Mouse (Mus musculus) midbrain, embryonic 15.5 days (tissue): ENCODE measurements around the gene Mrgpre. TPM values are rescaled to one million over a fixed set of nuclear protein-coding genes. Genes with fewer than 3 reads are reported as not detected.

Experiments
- ATAC-seq: fragments of 200-750 bp; cut with Nextera tagmentation; replicated peaks from 2 replicates; pipeline ENCODE4 v1.8.0; 2017; ENCODE audit warnings: moderate TSS enrichment
- H3K27ac ChIP-seq: fragments of 300-500 bp; sonication (generic); 2 replicates; pipeline ENCODE4 v1.5.1; 2015; ENCODE audit warnings: mild to moderate bottlenecking, inconsistent platforms
- H3K27me3 ChIP-seq: fragments of 300-500 bp; sonication (generic); replicated peaks from 2 replicates; pipeline ENCODE4 v1.6.1; 2015; ENCODE audit warnings: inconsistent platforms
- H3K36me3 ChIP-seq: fragments of 300-500 bp; sonication (generic); replicated peaks from 2 replicates; pipeline ENCODE4 v1.6.1; 2015; ENCODE audit warnings: inconsistent platforms
- H3K4me1 ChIP-seq: fragments of 300-500 bp; sonication (generic); 2 replicates; pipeline ENCODE4 v1.6.1; 2015; ENCODE audit warnings: inconsistent platforms
- H3K4me2 ChIP-seq: fragments of 300-500 bp; sonication (generic); 2 replicates; pipeline ENCODE4 v1.6.1; 2015; ENCODE audit warnings: inconsistent platforms, mild to moderate bottlenecking, moderate library complexity
- H3K4me3 ChIP-seq: fragments of 300-500 bp; sonication (generic); 2 replicates; pipeline ENCODE4 v1.5.1; 2015; ENCODE audit warnings: mild to moderate bottlenecking, inconsistent platforms
- H3K9ac ChIP-seq: fragments of 300-500 bp; sonication (generic); 2 replicates; pipeline ENCODE4 v1.6.1; 2015; ENCODE audit warnings: mild to moderate bottlenecking, inconsistent platforms
- H3K9me3 ChIP-seq: fragments of 300-500 bp; sonication (generic); 2 replicates; pipeline ENCODE4 v1.6.1; 2016; ENCODE audit warnings: inconsistent platforms
- WGBS: fragments of 180-500 bp; shearing (Covaris S2); methylation state at CpG from one replicate; pipeline ENCODE4 v1.1.7; 2015; ENCODE audit warnings: mixed read lengths; 5-methylcytosine and 5-hydroxymethylcytosine counted together
- polyA plus RNA-seq: library from polyadenylated mRNA; unstranded; fragments of >200 nt; fragmentation: Nextera tagmentation; extraction: Ambion mirVana; gene quantifications from 2 replicates; pipeline ENCODE4 v1.2.1, GENCODE M21; 2015

Gene Mrgpre
- polyA plus RNA-seq, 1 experiment from 2014 or later, result 10.0 TPM

- ATAC-seq, result no peak
- Histone ChIP-seq H3K27me3 (peaks cover 12% of the 10 kb centered on the region), H3K4me2 (no peak overlapping the region), H3K36me3 (no peaks in the 10 kb centered on the region), H3K9ac (no peak overlapping the region), H3K4me1 (peaks cover 9% of the 10 kb centered on the region), H3K27ac (no peak overlapping the region), H3K9me3 (no peaks in the 10 kb centered on the region), H3K4me3 (no peak overlapping the region)
- WGBS, result 69% methylated on average over 1 of the region's 1 CpGs
Observed at GRCm38 (mm10) chr7:143751380-143751779, 32.9 kb downstream of the Mrgpre start.

GRCm38 (mm10) chr7:143749045-143749444 lies 35.3 kb downstream of the Mrgpre start:
- H3K4me2 ChIP-seq, result no peak overlapping the region
- H3K36me3 ChIP-seq, result no peaks in the 10 kb centered on the region
- no peak overlapping the region for H3K9ac ChIP-seq
- H3K4me1 ChIP-seq, result peaks cover 8% of the 10 kb centered on the region; the same call in 1 of the 2 replicates
- no peak overlapping the region for H3K27ac ChIP-seq
- H3K4me3 ChIP-seq, result no peak overlapping the region
- H3K9me3 ChIP-seq, result no peaks in the 10 kb centered on the region
- no peaks in the 10 kb centered on the region for H3K27me3 ChIP-seq
- 70% methylated on average over 3 of the region's 3 CpGs for WGBS
- 0 out of 2 replicates have a peak, but pooled peaks have one; percentile 15 for ATAC-seq

- no peaks in the 10 kb centered on the region for H3K9me3 ChIP-seq
- peaks cover 8% of the 10 kb centered on the region; the same call in 1 of the 2 replicates for H3K4me1 ChIP-seq
- peak; percentile 89 for ATAC-seq
- WGBS, result 2% methylated on average over 16 of the region's 16 CpGs
- peak overlapping the region; percentile 47 for H3K4me2 ChIP-seq
- peak overlapping the region; percentile 18; the same call in 1 of the 2 replicates for H3K4me3 ChIP-seq
- H3K27ac ChIP-seq, result peak overlapping the region; percentile 54
- no peaks in the 10 kb centered on the region for H3K27me3 ChIP-seq
- H3K9ac ChIP-seq, result peak overlapping the region; percentile 40; the same call in 1 of the 2 replicates
- no peaks in the 10 kb centered on the region for H3K36me3 ChIP-seq
Observed at GRCm38 (mm10) chr7:143748041-143748868, 36.0 kb downstream of the Mrgpre start.

GRCm38 (mm10) chr7:143740653-143741052 lies 43.6 kb downstream of the Mrgpre start:
- 27% methylated on average over 2 of the region's 2 CpGs for WGBS
- no peaks in the 10 kb centered on the region for H3K36me3 ChIP-seq
- H3K4me2 ChIP-seq, result peak overlapping the region; percentile 83

GRCm38 (mm10) chr7:143739511-143740461 lies 44.5 kb downstream of the Mrgpre start:
- peak overlapping the region; percentile 78 for H3K27ac ChIP-seq
- H3K4me1 ChIP-seq, result peaks cover 32% of the 10 kb centered on the region
- H3K36me3 ChIP-seq, result no peaks in the 10 kb centered on the region
- peak overlapping the region; percentile 83 for H3K4me2 ChIP-seq
- no peaks in the 10 kb centered on the region for H3K9me3 ChIP-seq
- H3K9ac ChIP-seq, result peak overlapping the region; percentile 94
- H3K27me3 ChIP-seq, result no peaks in the 10 kb centered on the region
- 2% methylated on average over 36 of the region's 38 CpGs for WGBS
- peak; percentile 91 for ATAC-seq
- peak overlapping the region; percentile 81 for H3K4me3 ChIP-seq

More at GRCm38 (mm10) chr7:143740653-143741052, 43.6 kb downstream of the Mrgpre start:
- Histone ChIP-seq H3K27ac (peak overlapping the region; percentile 78), H3K9me3 (no peaks in the 10 kb centered on the region), H3K27me3 (no peaks in the 10 kb centered on the region), H3K9ac (peak overlapping the region; percentile 94), H3K4me3 (peak overlapping the region; percentile 81), H3K4me1 (peaks cover 32% of the 10 kb centered on the region)
- peak; percentile 9 for ATAC-seq

GRCm38 (mm10) chr7:143738601-143739006 lies 45.7 kb downstream of the Mrgpre start:
- 16% methylated on average over 5 of the region's 5 CpGs for WGBS
- no peaks in the 10 kb centered on the region for H3K9me3 ChIP-seq
- H3K4me1 ChIP-seq, result peaks cover 32% of the 10 kb centered on the region
- peak overlapping the region; percentile 83 for H3K4me2 ChIP-seq
- H3K27me3 ChIP-seq, result no peaks in the 10 kb centered on the region
- peak overlapping the region; percentile 94 for H3K9ac ChIP-seq
- 0 out of 2 replicates have a peak, but pooled peaks cover 2% of the 10 kb centered on the region for H3K36me3 ChIP-seq
- peak overlapping the region; percentile 81 for H3K4me3 ChIP-seq
- 0 out of 2 replicates have a peak, but pooled peaks have one; percentile 22 for ATAC-seq
- H3K27ac ChIP-seq, result peak overlapping the region; percentile 78

- 0 out of 2 replicates have a peak, but pooled peaks have one; percentile 19 for ATAC-seq
- H3K36me3 ChIP-seq, result 0 out of 2 replicates have a peak, but pooled peaks cover 3% of the 10 kb centered on the region
- no peaks in the 10 kb centered on the region for H3K27me3 ChIP-seq
- H3K9me3 ChIP-seq, result no peaks in the 10 kb centered on the region
- H3K4me1 ChIP-seq, result peaks cover 32% of the 10 kb centered on the region
- WGBS, result 62% methylated on average over 6 of the region's 6 CpGs
- H3K4me2 ChIP-seq, result peak overlapping the region; percentile 83
- peak overlapping the region; percentile 81 for H3K4me3 ChIP-seq
- peak overlapping the region; percentile 78 for H3K27ac ChIP-seq
- peak overlapping the region; percentile 94 for H3K9ac ChIP-seq
Observed at GRCm38 (mm10) chr7:143738194-143738593, 46.1 kb downstream of the Mrgpre start.

- peaks cover 19% of the 10 kb centered on the region for H3K4me1 ChIP-seq
- H3K27me3 ChIP-seq, result no peaks in the 10 kb centered on the region
- H3K27ac ChIP-seq, result no peak overlapping the region
- no peak for ATAC-seq
- WGBS, result 87% methylated on average over 4 of the region's 4 CpGs
- no peak overlapping the region for H3K4me3 ChIP-seq
- H3K36me3 ChIP-seq, result 0 out of 2 replicates have a peak, but pooled peaks cover 3% of the 10 kb centered on the region
- no peaks in the 10 kb centered on the region for H3K9me3 ChIP-seq
- no peak overlapping the region for H3K4me2 ChIP-seq
- H3K9ac ChIP-seq, result no peak overlapping the region
Observed at GRCm38 (mm10) chr7:143733746-143734145, 50.6 kb downstream of the Mrgpre start.

- no peak for ATAC-seq
- H3K36me3 ChIP-seq, result 0 out of 2 replicates have a peak, but pooled peaks cover 3% of the 10 kb centered on the region
- no peak overlapping the region for H3K27ac ChIP-seq
- no peak overlapping the region for H3K4me3 ChIP-seq
- WGBS, result 81% methylated on average over 10 of the region's 10 CpGs
- no peaks in the 10 kb centered on the region for H3K27me3 ChIP-seq
- H3K4me1 ChIP-seq, result 0 out of 2 replicates have a peak, but pooled peaks cover 4% of the 10 kb centered on the region
- no peak overlapping the region for H3K4me2 ChIP-seq
- H3K9me3 ChIP-seq, result no peaks in the 10 kb centered on the region
- H3K9ac ChIP-seq, result no peak overlapping the region
Observed at GRCm38 (mm10) chr7:143729886-143730285, 54.4 kb downstream of the Mrgpre start.
